Mouse (Mus musculus) liver, embryonic 13.5 days (tissue): ENCODE measurements around the gene H2-T3. TPM values are rescaled to one million over a fixed set of nuclear protein-coding genes. Genes with fewer than 3 reads are reported as not detected.
"Not testable (repeated sequence)": the region's sequence is repeated elsewhere in the genome, so short reads cannot be mapped to it uniquely, and the experiment has no call there.

Source experiments
- ATAC-seq: fragments of 200-750 bp; cut with Nextera tagmentation; 2 replicates; pipeline ENCODE4 v1.8.0; 2017; ENCODE audit warnings: low read depth, mild to moderate bottlenecking, moderate number of reproducible peaks, moderate library complexity
- DNase-seq: peaks from one replicate; pipeline ENCODE4 v3.0.0; 2022
- H3K27ac ChIP-seq: fragments of 300-500 bp; sonication (generic); 2 replicates; pipeline ENCODE4 v1.5.1; 2015; ENCODE audit warnings: moderate library complexity, mild to moderate bottlenecking, inconsistent platforms
- H3K27me3 ChIP-seq: fragments of 300-500 bp; sonication (generic); 2 replicates; pipeline ENCODE4 v1.6.1; 2015; ENCODE audit warnings: mild to moderate bottlenecking, inconsistent platforms
- H3K36me3 ChIP-seq: fragments of 300-500 bp; sonication (generic); 2 replicates; pipeline ENCODE4 v1.6.1; 2015; ENCODE audit warnings: mild to moderate bottlenecking, inconsistent platforms
- H3K4me1 ChIP-seq: fragments of 300-500 bp; sonication (generic); replicated peaks from 2 replicates; pipeline ENCODE4 v1.6.1; 2015; ENCODE audit warnings: inconsistent platforms
- H3K4me2 ChIP-seq: fragments of 300-500 bp; sonication (generic); 2 replicates; pipeline ENCODE4 v1.6.1; 2015; ENCODE audit warnings: inconsistent platforms, mild to moderate bottlenecking, moderate library complexity
- H3K4me3 ChIP-seq: fragments of 300-500 bp; sonication (generic); replicated peaks from 2 replicates; pipeline ENCODE4 v1.5.1; 2015; ENCODE audit warnings: mild to moderate bottlenecking, inconsistent platforms
- H3K9ac ChIP-seq: fragments of 300-500 bp; sonication (generic); 2 replicates; pipeline ENCODE4 v1.6.1; 2015; ENCODE audit warnings: mild to moderate bottlenecking, inconsistent platforms
- H3K9me3 ChIP-seq: fragments of 300-500 bp; sonication (generic); replicated peaks from 2 replicates; pipeline ENCODE4 v1.6.1; 2016; ENCODE audit warnings: inconsistent platforms
- WGBS: fragments of 180-500 bp; shearing (Covaris S2); methylation state at CpG from one replicate; pipeline ENCODE4 v1.1.7; 2015; ENCODE audit not compliant: insufficient replicate concordance; 5-methylcytosine and 5-hydroxymethylcytosine counted together
- polyA plus RNA-seq: library from polyadenylated mRNA; unstranded; fragments of >200 nt; fragmentation: Nextera tagmentation; extraction: Ambion mirVana; gene quantifications from 2 replicates; pipeline ENCODE4 v1.2.1, GENCODE M21; 2015

H2-T3 gene
- polyA plus RNA-seq, 1 experiment from 2014 or later: not detected

GRCm38 (mm10) chr17:36154271-36155149 lies 35.6 kb downstream of the H2-T3 start:
- Histone ChIP-seq H3K4me1 (no peaks in the 10 kb centered on the region), H3K27ac (no peak overlapping the region), H3K9ac (no peak overlapping the region), H3K9me3 (no peaks in the 10 kb centered on the region), H3K27me3 (peaks cover 80% of the 10 kb centered on the region), H3K36me3 (no peaks in the 10 kb centered on the region), H3K4me3 (no peak overlapping the region), H3K4me2 (no peak overlapping the region)
- 11% methylated on average over 3 of the region's 3 CpGs for WGBS
- DNase-seq: no peak
- no peak for ATAC-seq

GRCm38 (mm10) chr17:36151200-36151599 lies 38.9 kb downstream of the H2-T3 start:
- not testable (repeated sequence) for ATAC-seq, H3K9ac ChIP-seq, DNase-seq, H3K9me3 ChIP-seq, H3K36me3 ChIP-seq, H3K27ac ChIP-seq, H3K4me3 ChIP-seq, H3K4me1 ChIP-seq, H3K4me2 ChIP-seq
- H3K27me3 ChIP-seq: peaks cover 66% of the 10 kb centered on the region
- WGBS: 25% methylated on average over 4 of the region's 4 CpGs

- not testable (repeated sequence) for ATAC-seq, H3K4me2 ChIP-seq, H3K4me1 ChIP-seq, H3K9me3 ChIP-seq, DNase-seq, H3K9ac ChIP-seq, H3K27ac ChIP-seq, H3K36me3 ChIP-seq, H3K4me3 ChIP-seq
- WGBS: 68% methylated on average over 5 of the region's 5 CpGs
- peaks cover 64% of the 10 kb centered on the region for H3K27me3 ChIP-seq
Observed at GRCm38 (mm10) chr17:36148468-36148867, 41.6 kb downstream of the H2-T3 start.

- DNase-seq, H3K4me2 ChIP-seq, H3K4me1 ChIP-seq, H3K4me3 ChIP-seq, H3K9ac ChIP-seq, H3K36me3 ChIP-seq, H3K27ac ChIP-seq, ATAC-seq, H3K9me3 ChIP-seq: not testable (repeated sequence)
- 60% methylated on average over 1 of the region's 1 CpGs for WGBS
- peaks cover 64% of the 10 kb centered on the region for H3K27me3 ChIP-seq
Observed at GRCm38 (mm10) chr17:36146937-36147336, 43.1 kb downstream of the H2-T3 start.

GRCm38 (mm10) chr17:36145861-36146156 lies 44.3 kb downstream of the H2-T3 start:
- 2% methylated on average over 13 of the region's 13 CpGs for WGBS
- not testable (repeated sequence) for ATAC-seq, H3K36me3 ChIP-seq, H3K4me1 ChIP-seq, DNase-seq, H3K9me3 ChIP-seq, H3K9ac ChIP-seq, H3K27ac ChIP-seq
- H3K4me2 ChIP-seq: peak overlapping the region; percentile 55
- peaks cover 68% of the 10 kb centered on the region for H3K27me3 ChIP-seq
- H3K4me3 ChIP-seq: peak overlapping the region; percentile 44

GRCm38 (mm10) chr17:36145111-36145860 lies 44.8 kb downstream of the H2-T3 start:
- Histone ChIP-seq H3K27ac (no peak overlapping the region), H3K9me3 (no peaks in the 10 kb centered on the region), H3K27me3 (peaks cover 69% of the 10 kb centered on the region), H3K4me3 (peak overlapping the region; percentile 44), H3K4me2 (peak overlapping the region; percentile 55), H3K36me3 (no peaks in the 10 kb centered on the region), H3K9ac (no peak overlapping the region), H3K4me1 (no peaks in the 10 kb centered on the region)
- ATAC-seq: no peak
- no peak for DNase-seq
- 3% methylated on average over 77 of the region's 78 CpGs for WGBS

GRCm38 (mm10) chr17:36136299-36136848 lies 53.7 kb downstream of the H2-T3 start:
- not testable (repeated sequence) for H3K27ac ChIP-seq, H3K4me3 ChIP-seq, DNase-seq, H3K9ac ChIP-seq, H3K4me2 ChIP-seq, H3K36me3 ChIP-seq, H3K9me3 ChIP-seq, H3K4me1 ChIP-seq, ATAC-seq
- 37% methylated on average over 1 of the region's 1 CpGs for WGBS
- peaks cover 23% of the 10 kb centered on the region for H3K27me3 ChIP-seq

Other genes with a start within 250 kb of the H2-T3 start
- 81.3 and 110 TPM in 2 replicates for gene Abcf1, start 220.5 kb downstream of the H2-T3 start, polyA plus RNA-seq
- 14.6 and 15.2 TPM in 2 replicates for gene Gnl1, start 210.4 kb downstream of the H2-T3 start, polyA plus RNA-seq
- 8.3 and 8.7 TPM in 2 replicates for gene Prr3, start 210.1 kb downstream of the H2-T3 start, polyA plus RNA-seq
- 5.2 and 5.7 TPM in 2 replicates for gene H2-T24, start 169.7 kb downstream of the H2-T3 start, polyA plus RNA-seq
- 23.1 and 24.0 TPM in 2 replicates for gene H2-T23, start 157.4 kb downstream of the H2-T3 start, polyA plus RNA-seq
- gene H2-T22, start 147.5 kb downstream of the H2-T3 start, polyA plus RNA-seq: 9.2 and 9.4 TPM in 2 replicates
- not detected in 2 replicates for gene Gm6034, start 147.3 kb downstream of the H2-T3 start, polyA plus RNA-seq
- 0.08 TPM in 1 of 2 replicates, not detected in the other for gene Gm11127, start 131.9 kb downstream of the H2-T3 start, polyA plus RNA-seq
- gene Gm19684, start 68.6 kb downstream of the H2-T3 start, polyA plus RNA-seq: not detected in 2 replicates
- gene Gm7030, start 60.9 kb downstream of the H2-T3 start, polyA plus RNA-seq: not detected in 2 replicates
- not detected in 2 replicates for gene Gm8909, start 21.8 kb downstream of the H2-T3 start, polyA plus RNA-seq
- gene Rpp21, start 67.8 kb upstream of the H2-T3 start, polyA plus RNA-seq: 60.0 and 75.1 TPM in 2 replicates
- gene Trim39, start 82.0 kb upstream of the H2-T3 start, polyA plus RNA-seq: 6.1 and 6.7 TPM in 2 replicates
- not detected in 2 replicates for gene H2-M10.2, start 96.2 kb upstream of the H2-T3 start, polyA plus RNA-seq
- gene H2-M10.1, start 135.9 kb upstream of the H2-T3 start, polyA plus RNA-seq: not detected in 2 replicates
- gene H2-M10.3, start 178.1 kb upstream of the H2-T3 start, polyA plus RNA-seq: not detected in 2 replicates